Mouse (Mus musculus): ENCODE results near the gene Tln2.

DNA sequence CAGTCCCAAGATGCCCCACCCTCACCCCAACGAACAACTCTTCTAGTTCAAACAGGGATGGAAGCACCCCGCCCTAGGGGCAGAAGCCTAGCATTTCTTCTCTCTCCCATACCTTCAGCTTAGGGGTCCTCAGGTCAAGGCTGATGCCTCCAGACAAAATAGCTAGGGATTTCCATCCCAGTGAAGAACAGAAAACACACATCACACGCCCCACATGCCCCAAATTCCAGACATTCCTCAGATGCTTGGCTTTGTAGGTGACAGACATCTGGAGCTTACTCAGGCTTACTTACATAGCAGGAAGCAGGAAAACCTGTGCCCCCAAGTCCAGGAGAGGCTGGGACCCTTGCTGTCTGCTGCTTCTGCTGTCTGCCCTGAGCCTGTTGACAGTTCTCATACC, 351.1 kb downstream of the Tln2 start:
- TF ChIP-seq ZNF384 (IDR thresholded peaks at IDR 0.05; ENCODE audit: low read depth, low read length), result no peak
- no peak for TF ChIP-seq HCFC1 (IDR thresholded peaks at IDR 0.05; ENCODE audit: borderline replicate concordance, insufficient read depth, low read length)

All from ES-E14 (cell line).